Mouse (Mus musculus) frontal cortex, postnatal 25 days (tissue): Measurements from ENCODE around the gene Ppox.
"Not testable (repeated sequence)": the region's sequence is repeated elsewhere in the genome, so short reads cannot be mapped to it uniquely, and the experiment has no call there.

ENCODE experiments used
- DNase-seq, 2 experiments: peaks; one replicate each; pipeline ENCODE4 v3.0.0; 2022; ENCODE audit warnings: low spot score in 2 of 2

The Ppox gene

DNA sequence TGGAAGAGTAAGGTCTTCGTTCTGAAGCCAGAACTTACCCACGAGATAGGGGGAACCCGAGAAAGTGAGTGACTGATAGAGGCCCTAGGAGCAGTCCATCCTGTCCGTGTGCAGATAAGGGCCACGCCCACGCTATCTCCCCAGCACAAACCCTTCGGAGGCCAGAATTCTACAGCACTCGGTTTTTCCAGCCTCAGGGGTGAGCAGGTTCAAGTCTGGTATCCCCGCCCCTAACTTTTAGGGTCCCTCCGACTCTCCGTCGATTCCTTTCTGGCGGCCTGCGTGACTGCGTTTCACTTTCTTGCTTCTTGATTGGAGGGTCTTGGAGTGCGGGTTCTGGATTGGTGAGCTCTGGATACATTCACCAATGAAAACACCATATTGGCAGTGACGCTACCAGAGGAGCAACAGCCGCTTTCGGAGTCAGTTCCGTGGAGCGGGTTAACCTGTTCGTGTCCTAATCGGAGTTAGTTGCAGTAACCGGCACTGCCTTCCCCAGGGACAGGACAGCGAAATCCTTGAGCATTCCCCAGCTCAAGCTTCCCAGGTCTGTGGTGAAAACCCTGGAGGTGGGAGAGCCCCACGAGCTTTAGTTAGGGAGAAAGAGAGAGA lies at the start of gene Ppox:
TSS of gene Ppox (minus strand) at position 271 of the 612 bp plus-strand sequence.
- peak; percentile 75 to 91 for DNase-seq

DNA sequence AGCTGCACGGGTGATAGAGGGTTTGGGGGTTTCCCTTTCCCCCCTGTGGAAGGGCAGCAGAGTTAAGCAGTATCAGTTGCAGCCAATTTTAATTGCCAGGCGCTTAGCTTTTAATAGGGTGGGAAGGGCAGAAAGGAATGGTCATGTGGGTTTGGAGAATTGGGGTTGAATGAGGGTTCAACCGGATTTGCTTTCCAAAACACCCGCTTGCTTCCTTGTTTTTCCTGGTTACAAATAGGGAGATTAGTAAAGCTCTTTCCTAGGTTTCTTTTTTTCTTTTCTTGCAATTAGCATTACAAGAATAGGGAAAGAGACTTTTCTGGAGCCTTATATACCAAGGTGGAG lies 49.2 kb upstream of the Ppox start:
- no peak for DNase-seq

DNA sequence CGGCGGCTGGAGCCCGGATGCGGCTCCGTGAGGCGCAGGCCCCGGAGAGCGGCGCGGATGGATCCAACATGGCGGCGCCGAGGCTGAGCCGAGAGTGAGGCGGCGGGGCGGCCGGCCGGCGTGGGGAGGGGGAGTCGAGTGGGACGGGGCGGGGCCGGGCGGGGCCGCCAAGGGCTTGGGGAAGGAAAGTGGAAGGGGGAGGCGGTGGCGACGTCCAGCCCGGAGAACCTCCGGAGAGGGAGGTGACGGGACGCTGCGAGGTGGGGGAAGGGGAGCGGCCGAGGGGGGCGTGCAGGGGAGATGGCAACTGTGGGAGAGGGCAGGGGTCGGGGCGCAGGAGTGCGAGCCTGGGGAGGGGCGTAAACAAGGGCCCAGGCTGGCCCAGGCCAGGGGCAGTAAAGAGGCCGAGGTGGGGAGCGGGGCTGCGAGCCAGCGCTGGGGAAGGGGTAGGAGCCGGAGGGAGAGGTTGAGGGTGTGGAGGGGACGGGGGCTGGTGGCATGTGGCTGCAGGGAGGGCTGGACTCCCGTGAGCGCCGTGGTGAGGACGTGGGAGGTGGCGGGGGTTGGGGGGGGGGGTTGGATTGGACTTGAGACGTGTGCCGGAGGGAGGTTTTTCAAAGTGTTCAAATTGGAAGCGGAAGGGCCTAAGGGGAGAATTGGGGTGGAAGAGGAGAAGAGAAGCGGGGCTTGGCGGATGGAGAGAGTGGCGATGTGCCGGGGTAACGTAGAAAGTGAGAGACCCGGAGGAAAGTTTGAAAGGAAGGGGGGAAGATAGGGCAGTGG lies 48.6 kb upstream of the Ppox start:
- no peak for DNase-seq

- DNase-seq: peak; percentile 86
These were observed 48.0 kb upstream of the Ppox start, which contains the start of gene Dedd for GRCm38 (mm10) chr1:171328839-171329432. Dedd (plus strand) TSS chr1:171329145.

DNA sequence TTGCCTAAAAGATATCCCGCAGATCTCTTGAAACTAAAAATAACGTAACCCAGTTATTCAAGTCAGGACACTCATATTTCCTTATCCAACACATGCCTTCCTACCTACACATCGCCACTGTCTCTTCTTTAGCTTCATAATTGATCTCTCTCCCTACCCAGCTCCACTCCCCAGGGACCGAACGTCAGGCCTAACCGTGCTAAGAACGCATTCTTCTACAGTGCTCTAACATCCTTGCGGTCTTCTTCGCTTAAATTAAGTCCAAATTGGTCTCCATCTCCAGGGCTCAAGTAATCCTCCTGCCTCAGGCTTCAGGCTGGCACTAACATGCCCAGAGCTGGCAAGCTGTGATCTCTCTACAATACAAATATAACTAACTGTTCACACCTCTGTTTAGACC lies 47.3 kb upstream of the Ppox start:
- DNase-seq: no peak

DNA sequence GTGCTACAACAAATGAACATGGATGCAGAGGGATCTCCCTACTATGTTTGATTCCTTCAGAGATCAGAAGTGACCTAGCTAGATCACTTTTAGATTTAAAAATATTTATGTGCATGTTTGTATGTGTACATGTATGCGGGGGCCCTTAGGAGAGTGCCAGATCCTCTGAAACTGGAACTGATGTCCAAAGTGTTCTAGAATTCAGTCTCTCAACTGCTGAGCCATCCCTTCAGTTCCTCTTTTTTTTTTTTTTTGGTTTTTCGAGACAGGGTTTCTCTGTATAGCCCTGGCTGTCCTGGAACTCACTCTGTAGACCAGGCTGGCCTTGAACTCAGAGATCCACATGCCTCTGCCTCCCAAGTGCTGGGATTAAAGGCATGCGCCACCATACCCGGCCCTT lies 45.6 kb upstream of the Ppox start:
- DNase-seq: not testable (repeated sequence)

GRCm38 (mm10) chr1:171325571-171325970 lies 44.6 kb upstream of the Ppox start:
- no peak for DNase-seq

DNA sequence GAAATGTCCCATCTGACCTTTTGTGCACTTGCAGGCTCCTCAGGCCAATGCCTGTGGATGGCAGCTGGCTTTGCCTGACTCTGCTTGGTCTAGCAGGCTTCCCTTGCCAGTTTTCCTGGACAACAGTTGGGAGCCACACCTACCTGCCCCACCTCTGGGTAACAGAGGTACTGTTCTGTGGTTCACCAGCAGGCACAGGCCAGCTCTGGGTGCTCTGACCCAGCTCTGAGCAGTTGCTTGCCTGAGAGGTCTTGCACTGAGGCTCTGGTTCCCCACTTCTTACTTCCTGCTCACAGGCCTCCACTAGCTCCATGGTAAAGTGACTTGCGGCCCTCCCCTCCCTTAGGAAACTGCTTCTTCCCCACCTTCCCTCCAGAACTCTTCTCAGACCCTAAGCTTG lies 41.0 kb upstream of the Ppox start:
- no peak for DNase-seq

DNA sequence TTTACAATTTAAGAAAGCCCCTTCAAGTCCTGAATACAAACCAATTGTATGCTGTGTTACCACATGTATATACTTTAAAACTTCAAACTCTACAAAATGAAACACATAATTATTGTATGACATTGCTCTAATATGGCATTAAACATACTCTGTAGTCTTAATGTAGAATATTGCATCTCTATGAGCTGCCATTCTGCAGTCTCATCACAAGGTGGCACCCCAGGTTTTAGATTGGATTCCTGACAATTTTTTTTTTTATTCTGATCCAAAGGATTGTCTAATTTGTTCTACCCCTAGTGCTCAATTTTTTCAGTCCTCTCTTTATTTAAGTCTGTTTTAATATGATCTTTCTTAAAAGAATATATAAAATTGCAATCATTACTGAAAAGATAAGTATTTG lies 40.4 kb upstream of the Ppox start:
- DNase-seq: no peak

- no peak for DNase-seq
These were observed 39.2 kb upstream of the Ppox start for GRCm38 (mm10) chr1:171320151-171320550.

DNA sequence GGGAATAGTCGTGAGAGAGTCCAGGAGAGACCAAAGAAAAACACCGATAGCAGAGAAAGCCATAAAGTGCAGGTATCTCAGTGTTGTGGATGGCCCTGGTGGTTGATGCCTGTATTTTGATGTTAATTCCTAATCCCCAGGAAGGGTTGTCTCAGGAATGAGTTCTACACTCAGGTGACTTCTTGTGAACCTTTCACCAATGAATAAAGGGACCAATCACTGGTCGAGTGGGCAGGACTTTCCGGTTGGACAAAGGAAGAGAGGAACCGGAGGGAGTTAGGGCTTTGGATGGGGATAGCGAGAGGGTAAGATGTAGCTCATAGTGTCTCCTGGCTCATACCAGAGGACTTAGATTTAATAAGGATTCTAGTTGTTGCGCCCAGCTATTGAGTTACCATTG lies 38.8 kb upstream of the Ppox start:
- DNase-seq: no peak

DNA sequence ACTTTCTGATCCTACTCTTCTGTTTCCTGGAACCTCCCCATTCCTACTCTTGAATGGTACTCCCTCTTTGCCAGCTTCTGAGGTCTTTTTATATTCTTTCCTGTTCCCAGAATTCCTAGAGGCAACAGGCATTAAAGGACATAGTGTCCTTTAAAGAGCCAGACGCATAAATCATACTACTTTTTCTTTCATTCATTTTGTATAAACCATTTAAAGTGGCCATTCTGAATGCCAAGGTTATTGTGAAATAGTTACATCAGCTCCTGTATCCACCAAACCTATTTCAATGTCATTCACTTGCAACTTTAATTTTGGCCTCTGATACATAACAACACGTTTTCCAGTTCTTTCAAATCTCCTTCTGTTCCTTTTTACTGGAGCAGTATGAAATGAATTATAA lies 28.3 kb upstream of the Ppox start:
- no peak for DNase-seq

GRCm38 (mm10) chr1:171306157-171306556 lies 25.2 kb upstream of the Ppox start:
- not testable (repeated sequence) for DNase-seq

- DNase-seq: no peak
These were observed 17.2 kb upstream of the Ppox start for GRCm38 (mm10) chr1:171298226-171298625.

GRCm38 (mm10) chr1:171295063-171295402 lies 14.0 kb upstream of the Ppox start:
- no peak for DNase-seq

DNA sequence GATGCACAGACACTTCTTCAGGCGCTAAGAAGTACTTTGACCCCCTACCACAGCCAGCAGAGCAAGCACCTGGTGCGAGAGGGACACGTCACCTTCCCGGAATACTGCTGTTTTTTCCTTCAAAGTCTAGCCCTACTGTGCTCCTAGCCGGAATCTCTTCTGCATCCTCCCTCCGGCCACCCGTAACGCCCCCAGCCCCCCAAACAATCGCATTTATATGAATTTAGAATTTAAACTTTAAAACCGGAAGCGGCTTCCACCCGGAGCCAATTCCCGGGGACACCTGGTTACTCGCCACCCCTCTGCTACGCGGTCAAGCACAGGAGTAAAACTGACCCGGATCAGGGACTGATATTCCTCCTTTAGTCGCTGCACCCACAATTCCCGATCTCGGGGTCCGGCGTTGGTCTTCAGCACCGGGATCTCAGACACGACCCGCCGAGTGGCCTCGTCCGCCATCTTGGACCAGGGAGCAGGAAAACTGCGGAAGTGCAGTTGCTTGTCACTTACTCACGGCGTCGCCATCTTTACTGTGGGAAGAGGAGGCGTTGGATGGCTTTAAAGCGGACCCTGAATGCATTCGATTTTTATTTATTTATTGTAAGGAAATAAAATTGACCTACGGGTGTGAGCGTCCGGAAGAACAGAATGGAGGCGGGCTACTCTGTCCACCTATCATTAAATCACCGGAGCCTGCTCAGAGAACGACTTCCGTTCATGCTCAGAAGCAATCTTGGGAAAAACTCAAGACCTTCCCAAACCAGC lies 13.5 kb upstream of the Ppox start, which contains the start of gene Ufc1:
TSS of gene Ufc1 (minus strand) at position 727 of the 765 bp plus-strand sequence.
- DNase-seq: peak; percentile 80 to 82

DNA sequence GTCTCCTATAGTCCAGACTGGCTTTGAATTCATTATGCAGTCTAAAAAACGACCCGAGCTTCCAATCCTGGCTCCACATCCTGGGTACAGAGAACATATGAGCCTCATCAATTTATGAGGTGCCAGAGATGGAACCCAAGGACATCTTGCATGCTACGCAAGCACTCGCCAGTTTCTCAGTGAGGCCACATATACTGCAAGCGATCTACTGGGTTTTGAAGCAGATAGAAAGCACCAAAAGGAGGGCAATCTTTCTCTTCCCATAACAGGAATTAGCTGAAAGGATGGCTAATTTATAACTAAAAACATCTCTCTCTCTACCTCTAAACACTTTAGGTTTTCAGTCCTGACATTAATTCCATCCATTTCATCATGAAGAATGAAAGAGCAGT lies 12.9 kb upstream of the Ppox start:
- no peak for DNase-seq

DNA sequence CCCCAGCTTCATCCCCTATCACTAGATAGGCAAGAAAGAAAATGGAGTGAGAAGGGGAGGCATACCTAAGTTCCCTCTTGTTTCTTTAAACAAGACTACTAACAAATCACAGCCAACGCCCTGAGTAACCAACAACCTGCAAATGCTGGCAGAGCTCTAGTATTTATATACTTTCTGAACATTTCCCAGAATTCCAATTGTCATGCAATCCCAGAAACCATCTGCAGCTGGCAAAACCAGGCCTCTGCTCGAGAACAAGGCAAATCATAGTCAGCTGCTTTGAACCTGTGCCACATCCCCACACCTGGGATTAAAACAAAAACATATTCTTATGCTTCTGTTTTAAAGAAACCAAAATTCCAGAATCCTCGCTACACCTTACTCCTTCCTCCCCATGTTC lies 12.4 kb upstream of the Ppox start:
- DNase-seq: no peak

- DNase-seq: no peak
These were observed 7.3 kb upstream of the Ppox start for GRCm38 (mm10) chr1:171288328-171288727.

GRCm38 (mm10) chr1:171287136-171288081 lies 6.4 kb upstream of the Ppox start, which contains the start of gene Usp21:
Usp21 (minus strand) TSS chr1:171287991.
- DNase-seq: peak; percentile 89 to 90

- DNase-seq: peak in 1 of 2 experiments; percentile 8
These were observed 5.5 kb upstream of the Ppox start for GRCm38 (mm10) chr1:171286517-171286916.
